Mouse (Mus musculus) myocyte (in vitro differentiated cells): Measurements from ENCODE around the gene Wdr62. TPM values are rescaled to one million over a fixed set of nuclear protein-coding genes. Genes with fewer than 3 reads are reported as not detected.

Source experiments
- H3K27me3 ChIP-seq: one replicate; pipeline ENCODE4 v1.6.1; 2011; ENCODE audit not compliant: control insufficient read depth, insufficient read depth, insufficient read length
- H3K36me3 ChIP-seq: one replicate; pipeline ENCODE4 v1.6.1; 2011; ENCODE audit not compliant: control insufficient read depth, insufficient read depth
- H3K4me2 ChIP-seq: one replicate; pipeline ENCODE4 v1.6.1; 2011; ENCODE audit warnings: low read depth, control low read depth
- H3K4me3 ChIP-seq: one replicate; pipeline ENCODE4 v1.5.1; 2011; ENCODE audit warnings: mild to moderate bottlenecking, control low read depth, moderate library complexity
- H3K79me2 ChIP-seq: one replicate; pipeline ENCODE4 v1.6.1; 2011; ENCODE audit not compliant: control insufficient read depth, insufficient read depth
- H3ac ChIP-seq: one replicate; pipeline ENCODE4 v1.6.1; 2011; ENCODE audit not compliant: control insufficient read depth, insufficient read length
- CEBPB ChIP-seq: IDR thresholded peaks from 2 replicates; pipeline ENCODE4 v1.6.1; 2011; ENCODE audit warnings: mild to moderate bottlenecking, moderate library complexity; ENCODE audit not compliant: poor library complexity, insufficient read depth, severe bottlenecking
- E2F4 ChIP-seq: IDR thresholded peaks from one replicate; pipeline ENCODE4 v1.6.1; 2011; ENCODE audit warnings: mild to moderate bottlenecking, control low read depth, moderate library complexity; ENCODE audit not compliant: insufficient read depth
- MAX ChIP-seq: IDR thresholded peaks from one replicate; pipeline ENCODE4 v1.6.1; 2011; ENCODE audit warnings: low read depth, mild to moderate bottlenecking, control low read depth
- MYOD1 ChIP-seq, 3 experiments: IDR thresholded peaks; one replicate each; pipeline ENCODE4 v1.6.1; 2011; ENCODE audit warnings: control low read depth in 2 of 3, low read depth in 2 of 3, mild to moderate bottlenecking in 2 of 3, moderate library complexity in 1 of 3; ENCODE audit not compliant: insufficient read length in 2 of 3, control insufficient read depth in 1 of 3
- MYOG ChIP-seq, 3 experiments: IDR thresholded peaks; one replicate each; pipeline ENCODE4 v1.6.1; 2011; ENCODE audit warnings: control low read depth in 2 of 3, low read depth in 2 of 3, mild to moderate bottlenecking in 2 of 3; ENCODE audit not compliant: insufficient read length in 2 of 3, control insufficient read depth in 1 of 3, insufficient read depth in 1 of 3
- POLR2A ChIP-seq: IDR thresholded peaks from one replicate; pipeline ENCODE4 v1.6.1; 2011; ENCODE audit warnings: low read depth, mild to moderate bottlenecking, control low read depth, moderate library complexity; ENCODE audit not compliant: insufficient read length
- POLR2AphosphoS2 ChIP-seq: IDR thresholded peaks from one replicate; pipeline ENCODE4 v1.6.1; 2011; ENCODE audit warnings: low read depth, control low read depth; ENCODE audit not compliant: insufficient read length
- REST ChIP-seq: IDR thresholded peaks from one replicate; pipeline ENCODE4 v1.6.1; 2011; ENCODE audit warnings: mild to moderate bottlenecking, control low read depth, moderate library complexity; ENCODE audit not compliant: insufficient read depth, insufficient read length
- SRF ChIP-seq: IDR thresholded peaks from one replicate; pipeline ENCODE4 v1.6.1; 2011; ENCODE audit warnings: low read depth; ENCODE audit not compliant: control insufficient read depth, insufficient read length
- TCF12 ChIP-seq: IDR thresholded peaks from one replicate; pipeline ENCODE4 v1.6.1; 2011; ENCODE audit warnings: mild to moderate bottlenecking, control low read depth; ENCODE audit not compliant: poor library complexity, insufficient read depth, severe bottlenecking
- TCF3 ChIP-seq: IDR thresholded peaks from one replicate; pipeline ENCODE4 v1.6.1; 2011; ENCODE audit warnings: low read depth, control low read depth; ENCODE audit not compliant: insufficient read length
- USF1 ChIP-seq: IDR thresholded peaks from one replicate; pipeline ENCODE4 v1.6.1; 2011; ENCODE audit warnings: low read depth, mild to moderate bottlenecking, control low read depth, moderate library complexity
- polyA plus RNA-seq: library from polyadenylated mRNA; unstranded; fragments of >200 nt; fragmentation: generic; extraction: Trizol; gene quantifications from one replicate; pipeline ENCODE4 v1.2.1, GENCODE M21; 2012; ENCODE audit warnings: missing spikeins

Wdr62 gene
- polyA plus RNA-seq, 1 experiment = 5.0 TPM

- Histone ChIP-seq H3K4me2 (no peak overlapping the region), H3K36me3 (no peaks in the 10 kb centered on the region), H3K79me2 (no peaks in the 10 kb centered on the region), H3K27me3 (no peaks in the 10 kb centered on the region), H3ac (no peak overlapping the region), H3K4me3 (no peak overlapping the region)
- no peak for TF ChIP-seq USF1
- no peak for TF ChIP-seq TCF3
- TF ChIP-seq MYOG (IDR thresholded peaks at IDR 0.05; ENCODE audit: control insufficient read depth in 1 of 3, insufficient read depth in 1 of 3, insufficient read length in 2 of 3, low read depth in 2 of 3) = no peak
- no peak for TF ChIP-seq E2F4
- no peak for TF ChIP-seq MYOD1 (IDR thresholded peaks at IDR 0.05; ENCODE audit: control insufficient read depth in 1 of 3, insufficient read length in 2 of 3, low read depth in 2 of 3)
- TF ChIP-seq CEBPB = no peak
- TF ChIP-seq SRF = no peak
- TF ChIP-seq TCF12 = no peak
- TF ChIP-seq POLR2AphosphoS2 = no peak
These were observed 26.0 kb upstream of the Wdr62 start for GRCm38 (mm10) chr7:30306083-30306779.

GRCm38 (mm10) chr7:30300914-30301313 lies 20.7 kb upstream of the Wdr62 start:
- H3K4me2 ChIP-seq = no peak overlapping the region
- TF ChIP-seq MYOD1 (IDR thresholded peaks at IDR 0.05; ENCODE audit: control insufficient read depth in 1 of 3, insufficient read length in 2 of 3, low read depth in 2 of 3) (no peak), CEBPB (no peak), USF1 (no peak), TCF3 (no peak)
- H3K27me3 ChIP-seq = no peaks in the 10 kb centered on the region
- no peaks in the 10 kb centered on the region for H3K36me3 ChIP-seq
- H3ac ChIP-seq = no peak overlapping the region
- no peaks in the 10 kb centered on the region for H3K79me2 ChIP-seq
- H3K4me3 ChIP-seq = no peak overlapping the region

- Histone ChIP-seq H3K36me3 (no peaks in the 10 kb centered on the region), H3ac (no peak overlapping the region)
These were observed 17.0 kb upstream of the Wdr62 start for GRCm38 (mm10) chr7:30297266-30297665.

GRCm38 (mm10) chr7:30296816-30297215 lies 16.6 kb upstream of the Wdr62 start:
- no peak for TF ChIP-seq TCF12
- no peak for TF ChIP-seq CEBPB
- Histone ChIP-seq H3K4me3 (no peak overlapping the region), H3K36me3 (no peaks in the 10 kb centered on the region), H3K4me2 (no peak overlapping the region), H3ac (no peak overlapping the region), H3K79me2 (no peaks in the 10 kb centered on the region), H3K27me3 (no peaks in the 10 kb centered on the region)

More at GRCm38 (mm10) chr7:30297266-30297665, 17.0 kb upstream of the Wdr62 start:
- Histone ChIP-seq H3K79me2 (no peaks in the 10 kb centered on the region), H3K27me3 (no peaks in the 10 kb centered on the region), H3K4me3 (no peak overlapping the region), H3K4me2 (no peak overlapping the region)
- TF ChIP-seq MYOD1 (IDR thresholded peaks at IDR 0.05; ENCODE audit: control insufficient read depth in 1 of 3, insufficient read length in 2 of 3, low read depth in 2 of 3) (no peak), CEBPB (no peak), TCF12 (no peak), TCF3 (no peak), SRF (no peak), REST (no peak), POLR2AphosphoS2 (no peak), MYOG (IDR thresholded peaks at IDR 0.05; ENCODE audit: control insufficient read depth in 1 of 3, insufficient read depth in 1 of 3, insufficient read length in 2 of 3, low read depth in 2 of 3) (no peak), POLR2A (no peak), USF1 (no peak), E2F4 (no peak), MAX (no peak)

GRCm38 (mm10) chr7:30295103-30295502 lies 14.9 kb upstream of the Wdr62 start:
- no peak overlapping the region for H3K4me2 ChIP-seq
- TF ChIP-seq POLR2AphosphoS2 (no peak), USF1 (no peak), MYOD1 (IDR thresholded peaks at IDR 0.05; ENCODE audit: control insufficient read depth in 1 of 3, insufficient read length in 2 of 3, low read depth in 2 of 3) (no peak), TCF3 (no peak), MYOG (IDR thresholded peaks at IDR 0.05; ENCODE audit: control insufficient read depth in 1 of 3, insufficient read depth in 1 of 3, insufficient read length in 2 of 3, low read depth in 2 of 3) (peak in 1 of 3 experiments; percentile 13), REST (peak; percentile 97)

More at GRCm38 (mm10) chr7:30295103-30295502, 14.9 kb upstream of the Wdr62 start:
- H3K4me3 ChIP-seq = no peak overlapping the region
- no peaks in the 10 kb centered on the region for H3K79me2 ChIP-seq
- no peaks in the 10 kb centered on the region for H3K36me3 ChIP-seq
- no peak overlapping the region for H3ac ChIP-seq
- no peaks in the 10 kb centered on the region for H3K27me3 ChIP-seq
